Mouse (Mus musculus) liver, embryonic 11.5 days (tissue): ENCODE data around the gene Creb3l1. TPM values are rescaled to one million over a fixed set of nuclear protein-coding genes. Genes with fewer than 3 reads are reported as not detected.
A peak's percentile ranks its signal among the peaks of the same experiment; 100 is the strongest.

Experiments
- ATAC-seq: fragments of 200-750 bp; cut with Nextera tagmentation; replicated peaks from 2 replicates; pipeline ENCODE4 v1.8.0; 2017; ENCODE audit warnings: moderate number of reproducible peaks, mild to moderate bottlenecking, moderate TSS enrichment, moderate library complexity; ENCODE audit not compliant: low FRiP score
- DNase-seq: peaks from one replicate; pipeline ENCODE4 v3.0.0-alpha.2; 2017; ENCODE audit warnings: low spot score
- H3K27ac ChIP-seq: fragments of 300-500 bp; sonication (generic); 2 replicates; pipeline ENCODE4 v1.5.1; 2014; ENCODE audit warnings: mild to moderate bottlenecking, low read depth, low read length, control low read depth
- H3K27me3 ChIP-seq: fragments of 300-500 bp; sonication (generic); replicated peaks from 2 replicates; pipeline ENCODE4 v1.6.1; 2014; ENCODE audit warnings: low read length, mixed read lengths; ENCODE audit not compliant: control insufficient read depth, insufficient read depth
- H3K36me3 ChIP-seq: fragments of 300-500 bp; sonication (generic); 2 replicates; pipeline ENCODE4 v1.6.1; 2014; ENCODE audit warnings: mild to moderate bottlenecking, low read length, moderate library complexity, mixed read lengths; ENCODE audit not compliant: control insufficient read depth, insufficient read depth
- H3K4me1 ChIP-seq: fragments of 300-500 bp; sonication (generic); replicated peaks from 2 replicates; pipeline ENCODE4 v1.6.1; 2014; ENCODE audit warnings: low read length, mixed read lengths; ENCODE audit not compliant: control insufficient read depth, insufficient read depth
- H3K4me2 ChIP-seq: fragments of 300-500 bp; sonication (generic); 2 replicates; pipeline ENCODE4 v1.6.1; 2014; ENCODE audit warnings: mild to moderate bottlenecking, control low read depth, moderate library complexity
- H3K4me3 ChIP-seq: fragments of 300-500 bp; sonication (generic); 2 replicates; pipeline ENCODE4 v1.5.1; 2014; ENCODE audit warnings: low read depth, low read length, control low read depth
- H3K9ac ChIP-seq: fragments of 300-500 bp; sonication (generic); 2 replicates; pipeline ENCODE4 v1.6.1; 2014; ENCODE audit warnings: low read depth, low read length, control low read depth
- H3K9me3 ChIP-seq: fragments of 300-500 bp; sonication (generic); 2 replicates; pipeline ENCODE4 v1.6.1; 2016; ENCODE audit warnings: low read length, inconsistent platforms, mixed read lengths; ENCODE audit not compliant: control insufficient read depth
- WGBS: fragments of 180-500 bp; shearing (Covaris S2); extraction: QIAGEN DNeasy Blood & Tissue Kit; methylation state at CpG from one replicate; pipeline ENCODE4 v1.1.7; 2014; 5-methylcytosine and 5-hydroxymethylcytosine counted together
- polyA plus RNA-seq: library from polyadenylated mRNA; unstranded; fragments of >200 nt; fragmentation: Nextera tagmentation; extraction: Ambion mirVana; gene quantifications from 2 replicates; pipeline ENCODE4 v1.2.1, GENCODE M21; 2014

The Creb3l1 gene
- polyA plus RNA-seq, 1 experiment from 2014 or later: 6.1 TPM

- peak overlapping the region; percentile 49; the same call in 1 of the 2 replicates for H3K27ac ChIP-seq
- peaks cover 19% of the 10 kb centered on the region for H3K4me1 ChIP-seq
- H3K36me3 ChIP-seq: no peaks in the 10 kb centered on the region
- H3K9ac ChIP-seq: no peak overlapping the region
- ATAC-seq: no peak
- no peak for DNase-seq
- 0 out of 2 replicates have a peak overlapping the region, but pooled peaks have one; percentile 16 for H3K4me2 ChIP-seq
- H3K9me3 ChIP-seq: no peaks in the 10 kb centered on the region
- H3K27me3 ChIP-seq: peaks cover 62% of the 10 kb centered on the region
- H3K4me3 ChIP-seq: no peak overlapping the region
- 21% methylated on average over 21 of the region's 21 CpGs for WGBS
Measured at GRCm38 (mm10) chr2:91971231-91972097, 52.8 kb downstream of the Creb3l1 start.

- no peak for ATAC-seq
- WGBS: 45% methylated on average over 11 of the region's 11 CpGs
- no peak overlapping the region for H3K9ac ChIP-seq
- H3K4me2 ChIP-seq: no peak overlapping the region
- H3K4me3 ChIP-seq: no peak overlapping the region
- peak overlapping the region; percentile 27; the same call in 1 of the 2 replicates for H3K27ac ChIP-seq
- no peaks in the 10 kb centered on the region for H3K9me3 ChIP-seq
- H3K27me3 ChIP-seq: peaks cover 27% of the 10 kb centered on the region
- DNase-seq: no peak
- peaks cover 19% of the 10 kb centered on the region for H3K4me1 ChIP-seq
- H3K36me3 ChIP-seq: no peaks in the 10 kb centered on the region
Measured at GRCm38 (mm10) chr2:91967962-91968361, 56.3 kb downstream of the Creb3l1 start.

- Histone ChIP-seq H3K4me3 (no peak overlapping the region), H3K36me3 (no peaks in the 10 kb centered on the region), H3K4me1 (peaks cover 29% of the 10 kb centered on the region), H3K9me3 (no peaks in the 10 kb centered on the region), H3K4me2 (no peak overlapping the region), H3K27ac (no peak overlapping the region), H3K27me3 (peaks cover 14% of the 10 kb centered on the region), H3K9ac (no peak overlapping the region)
- no peak for ATAC-seq
- 76% methylated on average over 5 of the region's 5 CpGs for WGBS
- DNase-seq: no peak
Measured at GRCm38 (mm10) chr2:91966367-91966766, 57.9 kb downstream of the Creb3l1 start.

DNA sequence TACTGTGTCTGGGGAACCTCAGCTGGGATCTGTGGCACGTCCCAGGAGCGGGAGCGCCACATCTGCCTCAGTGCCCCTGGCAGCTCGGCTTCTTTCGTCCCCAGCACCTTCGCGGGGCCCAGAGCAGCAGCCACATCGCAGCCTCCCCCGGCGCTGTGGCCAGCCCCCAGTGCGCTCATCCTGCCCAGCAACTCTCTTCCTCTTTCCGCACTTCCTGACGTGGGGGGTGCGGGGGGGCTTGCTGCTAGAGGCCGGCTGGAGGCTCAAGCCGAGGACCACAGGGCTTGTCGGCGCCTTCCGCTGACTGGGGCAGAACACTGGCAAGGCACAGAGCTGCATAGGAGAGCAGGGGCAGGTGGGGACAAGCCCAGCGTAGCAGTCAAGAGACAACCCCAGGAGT lies 58.9 kb downstream of the Creb3l1 start:
- peak overlapping the region; percentile 95 for H3K4me2 ChIP-seq
- whole genome bisulfite sequencing: 6% methylated on average over 20 of the region's 20 CpGs
- H3K36me3 ChIP-seq: no peaks in the 10 kb centered on the region
- H3K9me3 ChIP-seq: no peaks in the 10 kb centered on the region
- no peak for DNase-seq
- ATAC-seq: no peak
- H3K4me3 ChIP-seq: peak overlapping the region; percentile 97
- H3K27ac ChIP-seq: peak overlapping the region; percentile 65; the same call in 1 of the 2 replicates
- peak overlapping the region; percentile 49 for H3K9ac ChIP-seq
- H3K4me1 ChIP-seq: peaks cover 31% of the 10 kb centered on the region
- peaks cover 5% of the 10 kb centered on the region for H3K27me3 ChIP-seq

- Histone ChIP-seq H3K9ac (peak overlapping the region; percentile 49; the same call in 1 of the 2 replicates), H3K27ac (peak overlapping the region; percentile 65; the same call in 1 of the 2 replicates), H3K9me3 (no peaks in the 10 kb centered on the region), H3K4me1 (peaks cover 38% of the 10 kb centered on the region), H3K27me3 (no peaks in the 10 kb centered on the region), H3K4me2 (peak overlapping the region; percentile 95), H3K36me3 (0 out of 2 replicates have a peak, but pooled peaks cover 2% of the 10 kb centered on the region), H3K4me3 (peak overlapping the region; percentile 97)
- no peak for ATAC-seq
- 49% methylated on average over 3 of the region's 3 CpGs for WGBS
- no peak for DNase-seq
Measured at GRCm38 (mm10) chr2:91964610-91965204, 59.6 kb downstream of the Creb3l1 start.

- H3K4me1 ChIP-seq: peaks cover 50% of the 10 kb centered on the region
- H3K36me3 ChIP-seq: 0 out of 2 replicates have a peak, but pooled peaks cover 2% of the 10 kb centered on the region
- H3K9ac ChIP-seq: peak overlapping the region; percentile 90
- WGBS: under 1% methylated on average over 51 of the region's 57 CpGs
- H3K27ac ChIP-seq: peak overlapping the region; percentile 87
- H3K4me3 ChIP-seq: peak overlapping the region; percentile 97
- ATAC-seq (peak; percentile 92), DNase-seq (peak; percentile 94)
- no peaks in the 10 kb centered on the region for H3K27me3 ChIP-seq
- H3K4me2 ChIP-seq: peak overlapping the region; percentile 95
- no peaks in the 10 kb centered on the region for H3K9me3 ChIP-seq
Measured at GRCm38 (mm10) chr2:91963443-91963932, 60.8 kb downstream of the Creb3l1 start.

DNA sequence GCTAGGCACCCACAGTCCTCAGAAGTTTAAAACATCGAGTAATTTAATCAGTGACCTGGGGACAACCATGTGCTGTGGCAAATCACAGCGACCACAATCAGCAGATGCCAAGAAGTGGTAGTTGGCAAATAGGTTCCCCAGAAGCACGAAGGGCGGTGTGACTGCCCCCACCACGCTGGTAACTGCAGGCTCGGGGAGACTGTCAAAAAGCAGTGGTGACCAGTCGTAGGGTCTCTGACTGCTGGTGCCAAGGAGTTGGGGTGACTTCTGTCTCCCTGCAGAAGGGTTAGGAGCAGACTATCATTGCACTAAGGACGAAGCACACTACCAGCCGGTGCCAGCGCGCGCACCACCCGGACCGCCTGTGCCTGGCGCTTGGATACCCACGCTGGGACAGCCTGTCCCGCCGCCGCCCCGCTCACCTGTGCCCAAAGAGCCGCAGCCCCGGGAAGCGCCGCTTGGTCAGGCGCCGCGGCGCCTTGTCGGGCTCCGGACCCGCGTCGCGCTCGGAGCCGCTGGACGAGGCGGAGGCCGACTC lies 61.4 kb downstream of the Creb3l1 start:
- peak overlapping the region; percentile 90 for H3K9ac ChIP-seq
- peak; percentile 9; the same call in 1 of the 2 replicates for ATAC-seq

More for the DNA sequence above, 61.4 kb downstream of the Creb3l1 start:
- peak overlapping the region; percentile 97 for H3K4me3 ChIP-seq
- H3K36me3 ChIP-seq: 0 out of 2 replicates have a peak, but pooled peaks cover 2% of the 10 kb centered on the region
- H3K9me3 ChIP-seq: no peaks in the 10 kb centered on the region
- WGBS: under 1% methylated on average over 39 of the region's 39 CpGs
- H3K4me1 ChIP-seq: peaks cover 55% of the 10 kb centered on the region
- peak overlapping the region; percentile 87 for H3K27ac ChIP-seq
- no peaks in the 10 kb centered on the region for H3K27me3 ChIP-seq
- DNase-seq: no peak
- peak overlapping the region; percentile 95 for H3K4me2 ChIP-seq
